Mouse (Mus musculus): Measurements from ENCODE around the gene Extl2.

The Extl2 gene

GRCm38 (mm10) chr3:116007941-116008440 is 729 bp downstream of the Extl2 start:
- no peak for DNase-seq (ENCODE audit: low read depth, low spot score)

GRCm38 (mm10) chr3:116009622-116010344 is 2.5 kb downstream of the Extl2 start:
- DNase-seq (ENCODE audit: low read depth, low spot score) = no peak

- no peak for DNase-seq (ENCODE audit: low read depth, low spot score)
These were observed 7.6 kb downstream of the Extl2 start for GRCm38 (mm10) chr3:116014901-116015300.

GRCm38 (mm10) chr3:116016116-116016515 is 8.9 kb downstream of the Extl2 start:
- DNase-seq (ENCODE audit: low read depth, low spot score) = no peak

GRCm38 (mm10) chr3:116018606-116019005 is 11.3 kb downstream of the Extl2 start:
- no peak for DNase-seq (ENCODE audit: low read depth, low spot score)

- no peak for DNase-seq (ENCODE audit: low read depth, low spot score)
These were observed 11.9 kb downstream of the Extl2 start for GRCm38 (mm10) chr3:116019136-116019535.

- DNase-seq (ENCODE audit: low read depth, low spot score) = no peak
These were observed 17.0 kb downstream of the Extl2 start for GRCm38 (mm10) chr3:116024236-116024635.

GRCm38 (mm10) chr3:116024669-116025068 is 17.4 kb downstream of the Extl2 start:
- no peak for DNase-seq (ENCODE audit: low read depth, low spot score)

GRCm38 (mm10) chr3:116025701-116026100 is 18.4 kb downstream of the Extl2 start:
- DNase-seq (ENCODE audit: low read depth, low spot score) = no peak

GRCm38 (mm10) chr3:116026996-116027395 is 19.7 kb downstream of the Extl2 start:
- no peak for DNase-seq (ENCODE audit: low read depth, low spot score)

GRCm38 (mm10) chr3:116030152-116030788 is 23.0 kb downstream of the Extl2 start:
- no peak for DNase-seq (ENCODE audit: low read depth, low spot score)

- no peak for DNase-seq (ENCODE audit: low read depth, low spot score)
These were observed 26.1 kb downstream of the Extl2 start for GRCm38 (mm10) chr3:116033218-116033870.

- no peak for DNase-seq (ENCODE audit: low read depth, low spot score)
These were observed 26.6 kb downstream of the Extl2 start for GRCm38 (mm10) chr3:116033871-116034222.

GRCm38 (mm10) chr3:116040776-116041175 is 33.5 kb downstream of the Extl2 start:
- no peak for DNase-seq (ENCODE audit: low read depth, low spot score)

- no peak for DNase-seq (ENCODE audit: low read depth, low spot score)
These were observed 38.7 kb downstream of the Extl2 start for GRCm38 (mm10) chr3:116046000-116046399.

GRCm38 (mm10) chr3:116047034-116047433 is 39.8 kb downstream of the Extl2 start:
- no peak for DNase-seq (ENCODE audit: low read depth, low spot score)

- no peak for DNase-seq (ENCODE audit: low read depth, low spot score)
These were observed 49.8 kb downstream of the Extl2 start for GRCm38 (mm10) chr3:116057078-116057477.

- no peak for DNase-seq (ENCODE audit: low read depth, low spot score)
These were observed 53.1 kb downstream of the Extl2 start for GRCm38 (mm10) chr3:116060320-116060719.

- DNase-seq (ENCODE audit: low read depth, low spot score) = no peak
These were observed 54.9 kb downstream of the Extl2 start for GRCm38 (mm10) chr3:116062141-116062540.

- no peak for DNase-seq (ENCODE audit: low read depth, low spot score)
These were observed 65.3 kb downstream of the Extl2 start for GRCm38 (mm10) chr3:116072584-116072983.

- DNase-seq (ENCODE audit: low read depth, low spot score) = no peak
These were observed 69.5 kb downstream of the Extl2 start for GRCm38 (mm10) chr3:116076739-116077138.

- DNase-seq (ENCODE audit: low read depth, low spot score) = no peak
These were observed 71.2 kb downstream of the Extl2 start for GRCm38 (mm10) chr3:116078490-116078889.
